17 mouse cellular contexts compared by ENCODE assay signal in the genomic region with DNA sequence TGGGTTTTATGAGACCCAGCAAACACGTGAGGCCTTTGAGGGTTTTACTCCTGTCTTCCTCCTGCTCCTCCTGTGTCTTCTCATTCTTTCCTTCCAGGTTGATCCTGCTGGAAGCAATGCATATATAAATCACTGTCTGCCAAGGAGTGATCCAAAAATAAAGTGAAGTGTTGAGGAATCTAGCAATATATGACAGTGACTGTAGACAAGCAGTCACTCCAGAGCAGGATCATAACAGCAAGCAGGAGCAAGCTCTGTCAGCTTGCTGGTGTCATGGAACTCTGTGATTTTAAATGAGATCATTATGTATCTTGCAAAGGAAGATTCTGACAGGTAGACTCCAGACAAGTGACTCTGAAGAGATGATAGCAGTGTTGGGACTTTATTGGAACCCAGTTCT.
"Had no signal": no experiment of that assay in that cellular context is flagged by ENCODE, and none has a peak within 500 bp of the region (broad histone marks: within the 10 kb centered on the region; RNA-seq: fewer than 3 reads in every experiment).

No protein-coding gene starts in this region.

- H3K36me3 ChIP-seq: midbrain, embryonic 13.5 days; neural tube, embryonic 13.5 days; neural tube, embryonic 15.5 days had no signal

- H3K4me2 ChIP-seq: lung, embryonic 14.5 days; midbrain, embryonic 11.5 days; midbrain, embryonic 13.5 days; neural tube, embryonic 13.5 days; neural tube, embryonic 15.5 days had no signal

- H3K4me1 ChIP-seq: neural tube, embryonic 13.5 days had no signal

- H3K9me3 ChIP-seq: midbrain, embryonic 13.5 days; neural tube, embryonic 13.5 days; neural tube, embryonic 15.5 days had no signal

- H3K4me3 ChIP-seq: midbrain, embryonic 13.5 days; myocyte; neural tube, embryonic 13.5 days; neural tube, embryonic 15.5 days had no signal

- H3K27ac ChIP-seq: neural tube, embryonic 13.5 days; neural tube, embryonic 15.5 days had no signal

- H3K9ac ChIP-seq: lung, embryonic 14.5 days; midbrain, embryonic 13.5 days; neural tube, embryonic 13.5 days; neural tube, embryonic 15.5 days had no signal

- DNase-seq: lung, adult 18-20 months; lung, embryonic 14.5 days; lung, postnatal 10 days; lung, postnatal 4 days; retina, postnatal 1 day; right cerebral cortex, adult 18-20 months; right cerebral cortex, postnatal 25 days; right cerebral cortex, postnatal 4 days; spleen, adult 18-20 months; thymus, adult 18-20 months; thymus, postnatal 14 days; thymus, postnatal 36 days had no signal

- H3K27me3 ChIP-seq: midbrain, embryonic 13.5 days; neural tube, embryonic 13.5 days; neural tube, embryonic 15.5 days had no signal
